Mouse (Mus musculus) stomach, embryonic 15.5 days (tissue): ENCODE data around the gene Ttc14. TPM values are rescaled to one million over a fixed set of nuclear protein-coding genes. Genes with fewer than 3 reads are reported as not detected.

Source experiments
- ATAC-seq: fragments of 200-750 bp; cut with Nextera tagmentation; 2 replicates; pipeline ENCODE4 v1.8.0; 2017; ENCODE audit warnings: low read depth, moderate number of reproducible peaks, moderate TSS enrichment; ENCODE audit not compliant: insufficient read depth, low FRiP score
- H3K27ac ChIP-seq: fragments of 300-500 bp; sonication (generic); 2 replicates; pipeline ENCODE4 v1.5.1; 2015; ENCODE audit warnings: mild to moderate bottlenecking, inconsistent platforms
- H3K27me3 ChIP-seq: fragments of 300-500 bp; sonication (generic); replicated peaks from 2 replicates; pipeline ENCODE4 v1.6.1; 2015; ENCODE audit warnings: inconsistent platforms
- H3K36me3 ChIP-seq: fragments of 300-500 bp; sonication (generic); 2 replicates; pipeline ENCODE4 v1.6.1; 2015; ENCODE audit warnings: inconsistent platforms
- H3K4me1 ChIP-seq: fragments of 300-500 bp; sonication (generic); 2 replicates; pipeline ENCODE4 v1.6.1; 2015; ENCODE audit warnings: inconsistent platforms
- H3K4me2 ChIP-seq: fragments of 300-500 bp; sonication (generic); 2 replicates; pipeline ENCODE4 v1.6.1; 2015; ENCODE audit warnings: mild to moderate bottlenecking, inconsistent platforms
- H3K4me3 ChIP-seq: fragments of 300-500 bp; sonication (generic); replicated peaks from 2 replicates; pipeline ENCODE4 v1.5.1; 2015; ENCODE audit warnings: inconsistent platforms
- H3K9ac ChIP-seq: fragments of 300-500 bp; sonication (generic); 2 replicates; pipeline ENCODE4 v1.6.1; 2015; ENCODE audit warnings: inconsistent platforms
- H3K9me3 ChIP-seq: fragments of 300-500 bp; sonication (generic); 2 replicates; pipeline ENCODE4 v1.6.1; 2016; ENCODE audit warnings: inconsistent platforms
- WGBS: fragments of 180-500 bp; shearing (Covaris S2); methylation state at CpG from one replicate; pipeline ENCODE4 v1.1.7; 2015; 5-methylcytosine and 5-hydroxymethylcytosine counted together
- polyA plus RNA-seq: library from polyadenylated mRNA; unstranded; fragments of >200 nt; fragmentation: Nextera tagmentation; extraction: Ambion mirVana; gene quantifications from 2 replicates; pipeline ENCODE4 v1.2.1, GENCODE M21; 2015

The Ttc14 gene
- polyA plus RNA-seq, 1 experiment from 2014 or later: 68.4 TPM

DNA sequence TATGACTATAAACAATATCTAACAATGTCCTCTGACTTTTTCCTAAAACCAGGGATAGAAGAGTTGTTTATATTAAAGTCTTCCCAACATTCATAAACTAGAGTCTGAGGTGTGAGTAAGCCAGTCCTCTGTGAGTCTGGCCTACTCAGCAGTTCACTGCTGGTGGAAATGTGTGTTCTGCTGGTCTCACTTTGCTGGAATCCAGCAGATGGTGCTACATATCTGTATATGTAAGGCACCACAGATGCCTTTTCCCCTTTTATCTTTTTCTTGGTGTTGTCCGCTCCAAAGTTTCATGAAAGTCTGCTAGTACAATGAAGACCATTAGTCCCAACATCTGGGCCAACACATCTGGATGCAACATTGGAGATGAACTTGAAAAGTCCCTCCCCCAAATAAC lies 53.4 kb downstream of the Ttc14 start:
- no peaks in the 10 kb centered on the region for H3K27me3 ChIP-seq

DNA sequence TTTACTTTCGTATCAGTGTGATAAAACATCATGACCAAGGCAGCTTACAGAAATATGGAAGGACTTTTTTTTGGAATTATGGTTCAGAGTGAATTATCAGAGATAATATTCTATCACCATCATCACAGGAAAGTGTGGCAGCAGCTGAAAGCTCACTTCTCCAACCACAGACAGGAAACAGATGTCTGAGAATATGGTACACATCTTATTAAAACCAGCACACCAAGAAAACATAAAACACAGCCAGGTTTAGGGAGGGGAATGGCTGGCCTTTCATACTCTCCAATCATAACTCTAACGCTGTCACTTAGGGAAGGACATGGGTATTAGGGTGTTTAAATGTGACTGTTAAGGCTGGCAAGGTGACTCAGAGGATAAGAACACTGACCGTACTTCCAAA lies 59.3 kb downstream of the Ttc14 start:
- Histone ChIP-seq H3K36me3 (no peaks in the 10 kb centered on the region), H3K4me2 (no peak overlapping the region), H3K27ac (no peak overlapping the region), H3K4me3 (no peak overlapping the region), H3K4me1 (no peaks in the 10 kb centered on the region), H3K27me3 (no peaks in the 10 kb centered on the region), H3K9ac (no peak overlapping the region), H3K9me3 (no peaks in the 10 kb centered on the region)
- ATAC-seq: no peak
- WGBS: 77% methylated on average over 3 of the region's 3 CpGs

More for the DNA sequence above, 53.4 kb downstream of the Ttc14 start:
- Histone ChIP-seq H3K27ac (no peak overlapping the region), H3K4me3 (no peak overlapping the region), H3K9me3 (no peaks in the 10 kb centered on the region), H3K36me3 (no peaks in the 10 kb centered on the region), H3K9ac (no peak overlapping the region), H3K4me2 (no peak overlapping the region), H3K4me1 (no peaks in the 10 kb centered on the region)
- ATAC-seq: no peak
- WGBS: 64% methylated on average over 1 of the region's 1 CpGs

DNA sequence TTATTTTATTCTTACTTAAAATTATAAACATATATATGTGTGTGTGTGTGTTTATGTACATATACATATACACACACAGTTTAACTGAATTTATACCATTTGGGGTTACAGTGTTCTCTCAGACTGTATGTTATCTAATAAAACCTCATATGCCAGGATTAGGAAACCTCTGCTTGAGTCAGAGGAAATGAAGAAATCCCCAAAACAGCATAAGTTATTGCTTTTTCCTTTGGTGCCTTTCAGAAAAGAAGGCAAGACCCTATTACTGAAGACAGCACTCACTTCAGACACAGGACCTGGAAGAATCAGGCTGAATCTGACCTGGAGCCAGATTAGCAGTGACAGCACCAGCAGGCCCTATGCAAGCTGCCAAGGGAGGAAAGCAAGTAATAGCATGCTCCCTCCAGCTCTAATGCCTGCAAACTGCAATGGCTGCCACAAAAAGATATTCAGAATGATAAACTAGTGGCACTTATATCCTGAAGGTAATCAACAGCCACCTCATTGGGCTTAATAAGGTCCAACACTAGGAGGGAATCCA lies 64.4 kb downstream of the Ttc14 start:
- Histone ChIP-seq H3K9ac (no peak overlapping the region), H3K36me3 (no peaks in the 10 kb centered on the region), H3K4me3 (no peak overlapping the region), H3K27ac (no peak overlapping the region), H3K4me2 (no peak overlapping the region), H3K9me3 (no peaks in the 10 kb centered on the region), H3K4me1 (no peaks in the 10 kb centered on the region), H3K27me3 (no peaks in the 10 kb centered on the region)
- no peak for ATAC-seq

Other genes starting within 250 kb of the Ttc14 start
- 2.5 and 2.7 TPM in 2 replicates for gene Ccdc39, start 44.5 kb downstream of the Ttc14 start, polyA plus RNA-seq
- 46.8 and 49.2 TPM in 2 replicates for gene Fxr1, start 220.1 kb downstream of the Ttc14 start, polyA plus RNA-seq